Mouse (Mus musculus) embryonic facial prominence, embryonic 15.5 days (tissue): ENCODE data around the gene Ttc7. TPM values are rescaled to one million over a fixed set of nuclear protein-coding genes. Genes with fewer than 3 reads are reported as not detected.

ENCODE experiments used
- ATAC-seq: fragments of 200-750 bp; cut with Nextera tagmentation; 2 replicates; pipeline ENCODE4 v1.8.0; 2017; ENCODE audit warnings: low read depth, moderate TSS enrichment; ENCODE audit not compliant: insufficient number of reproducible peaks, low FRiP score, low TSS enrichment
- H3K27ac ChIP-seq: fragments of 300-500 bp; sonication (generic); replicated peaks from 2 replicates; pipeline ENCODE4 v1.5.1; 2015; ENCODE audit warnings: mild to moderate bottlenecking, inconsistent platforms
- H3K27me3 ChIP-seq: fragments of 300-500 bp; sonication (generic); 2 replicates; pipeline ENCODE4 v1.6.1; 2015; ENCODE audit warnings: inconsistent platforms
- H3K36me3 ChIP-seq: fragments of 300-500 bp; sonication (generic); 2 replicates; pipeline ENCODE4 v1.6.1; 2015; ENCODE audit warnings: mild to moderate bottlenecking, inconsistent platforms
- H3K4me1 ChIP-seq: fragments of 300-500 bp; sonication (generic); 2 replicates; pipeline ENCODE4 v1.6.1; 2015; ENCODE audit warnings: inconsistent platforms
- H3K4me2 ChIP-seq: fragments of 300-500 bp; sonication (generic); replicated peaks from 2 replicates; pipeline ENCODE4 v1.6.1; 2015; ENCODE audit warnings: mild to moderate bottlenecking, inconsistent platforms
- H3K4me3 ChIP-seq: fragments of 300-500 bp; sonication (generic); replicated peaks from 2 replicates; pipeline ENCODE4 v1.5.1; 2015; ENCODE audit warnings: mild to moderate bottlenecking, inconsistent platforms
- H3K9ac ChIP-seq: fragments of 300-500 bp; sonication (generic); 2 replicates; pipeline ENCODE4 v1.6.1; 2015; ENCODE audit warnings: inconsistent platforms
- H3K9me3 ChIP-seq: fragments of 300-500 bp; sonication (generic); replicated peaks from 2 replicates; pipeline ENCODE4 v1.6.1; 2016; ENCODE audit warnings: inconsistent platforms
- WGBS: fragments of 180-500 bp; shearing (Covaris S2); methylation state at CpG from one replicate; pipeline ENCODE4 v1.1.7; 2015; 5-methylcytosine and 5-hydroxymethylcytosine counted together
- polyA plus RNA-seq: library from polyadenylated mRNA; unstranded; fragments of >200 nt; fragmentation: Nextera tagmentation; extraction: Ambion mirVana; gene quantifications from 2 replicates; pipeline ENCODE4 v1.2.1, GENCODE M21; 2015

The Ttc7 gene
- polyA plus RNA-seq, 1 experiment from 2014 or later: 17.3 TPM

- Histone ChIP-seq H3K4me3 (no peak overlapping the region), H3K27me3 (no peaks in the 10 kb centered on the region), H3K4me1 (peaks cover 67% of the 10 kb centered on the region), H3K27ac (0 out of 2 replicates have a peak overlapping the region, but pooled peaks have one; percentile 23), H3K4me2 (no peak overlapping the region), H3K36me3 (no peaks in the 10 kb centered on the region), H3K9me3 (no peaks in the 10 kb centered on the region), H3K9ac (no peak overlapping the region)
- 58% methylated on average over 18 of the region's 18 CpGs for WGBS
- ATAC-seq: peak; percentile 40; the same call in 1 of the 2 replicates
Observed at GRCm38 (mm10) chr17:87369270-87369759, 86.6 kb downstream of the Ttc7 start.

- Histone ChIP-seq H3K27me3 (no peaks in the 10 kb centered on the region), H3K9ac (no peak overlapping the region), H3K4me3 (no peak overlapping the region), H3K4me1 (peaks cover 70% of the 10 kb centered on the region), H3K27ac (peak overlapping the region; percentile 51), H3K9me3 (no peaks in the 10 kb centered on the region), H3K4me2 (no peak overlapping the region), H3K36me3 (no peaks in the 10 kb centered on the region)
- 51% methylated on average over 7 of the region's 7 CpGs for WGBS
- ATAC-seq: no peak
Observed at GRCm38 (mm10) chr17:87372189-87372588, 89.5 kb downstream of the Ttc7 start.

- H3K4me1 ChIP-seq: peaks cover 70% of the 10 kb centered on the region
- no peak overlapping the region for H3K9ac ChIP-seq
- no peak for ATAC-seq
- 91% methylated on average over 9 of the region's 9 CpGs for WGBS
- H3K36me3 ChIP-seq: no peaks in the 10 kb centered on the region
- H3K27ac ChIP-seq: no peak overlapping the region
- H3K4me2 ChIP-seq: no peak overlapping the region
- no peaks in the 10 kb centered on the region for H3K9me3 ChIP-seq
- H3K27me3 ChIP-seq: no peaks in the 10 kb centered on the region
- no peak overlapping the region for H3K4me3 ChIP-seq
Observed at GRCm38 (mm10) chr17:87373327-87373726, 90.6 kb downstream of the Ttc7 start.

- Histone ChIP-seq H3K9me3 (no peaks in the 10 kb centered on the region), H3K27ac (peak overlapping the region; percentile 81), H3K4me3 (no peak overlapping the region), H3K27me3 (no peaks in the 10 kb centered on the region), H3K4me2 (no peak overlapping the region), H3K4me1 (peaks cover 69% of the 10 kb centered on the region), H3K9ac (no peak overlapping the region), H3K36me3 (no peaks in the 10 kb centered on the region)
- WGBS: 13% methylated on average over 10 of the region's 10 CpGs
- ATAC-seq: 0 out of 2 replicates have a peak, but pooled peaks have one; percentile 13
Observed at GRCm38 (mm10) chr17:87375941-87376511, 93.3 kb downstream of the Ttc7 start.

- Histone ChIP-seq H3K27me3 (no peaks in the 10 kb centered on the region), H3K9me3 (no peaks in the 10 kb centered on the region), H3K4me2 (no peak overlapping the region), H3K9ac (no peak overlapping the region; the same call in 1 of the 2 replicates), H3K36me3 (no peaks in the 10 kb centered on the region), H3K27ac (peak overlapping the region; percentile 81), H3K4me3 (no peak overlapping the region), H3K4me1 (peaks cover 62% of the 10 kb centered on the region)
- ATAC-seq: 0 out of 2 replicates have a peak, but pooled peaks have one; percentile 26
- WGBS: 67% methylated on average over 6 of the region's 6 CpGs
Observed at GRCm38 (mm10) chr17:87376831-87377471, 94.3 kb downstream of the Ttc7 start.

GRCm38 (mm10) chr17:87377536-87377935 lies 94.8 kb downstream of the Ttc7 start:
- Histone ChIP-seq H3K4me1 (peaks cover 56% of the 10 kb centered on the region), H3K4me3 (no peak overlapping the region), H3K27ac (peak overlapping the region; percentile 81), H3K36me3 (no peaks in the 10 kb centered on the region), H3K9ac (no peak overlapping the region), H3K27me3 (no peaks in the 10 kb centered on the region), H3K9me3 (no peaks in the 10 kb centered on the region), H3K4me2 (no peak overlapping the region)
- ATAC-seq: no peak
- 50% methylated on average over 6 of the region's 6 CpGs for WGBS

GRCm38 (mm10) chr17:87378354-87379159 lies 95.9 kb downstream of the Ttc7 start:
- Histone ChIP-seq H3K9me3 (no peaks in the 10 kb centered on the region), H3K36me3 (no peaks in the 10 kb centered on the region), H3K9ac (no peak overlapping the region), H3K4me2 (no peak overlapping the region), H3K4me3 (no peak overlapping the region), H3K27me3 (no peaks in the 10 kb centered on the region), H3K27ac (peak overlapping the region; percentile 81), H3K4me1 (peaks cover 53% of the 10 kb centered on the region)
- WGBS: 63% methylated on average over 16 of the region's 16 CpGs
- no peak for ATAC-seq

- peaks cover 53% of the 10 kb centered on the region for H3K4me1 ChIP-seq
- no peak for ATAC-seq
- WGBS: 77% methylated on average over 11 of the region's 11 CpGs
Observed at GRCm38 (mm10) chr17:87379160-87379624, 96.5 kb downstream of the Ttc7 start.

GRCm38 (mm10) chr17:87379821-87380220 lies 97.1 kb downstream of the Ttc7 start:
- WGBS: 35% methylated on average over 10 of the region's 10 CpGs
- Histone ChIP-seq H3K4me3 (no peak overlapping the region), H3K4me1 (peaks cover 53% of the 10 kb centered on the region), H3K27me3 (no peaks in the 10 kb centered on the region), H3K9me3 (no peaks in the 10 kb centered on the region), H3K4me2 (no peak overlapping the region), H3K36me3 (no peaks in the 10 kb centered on the region), H3K9ac (no peak overlapping the region), H3K27ac (peak overlapping the region; percentile 39; the same call in 1 of the 2 replicates)
- no peak for ATAC-seq

More at GRCm38 (mm10) chr17:87379160-87379624, 96.5 kb downstream of the Ttc7 start:
- H3K9ac ChIP-seq: no peak overlapping the region
- H3K4me3 ChIP-seq: no peak overlapping the region
- H3K9me3 ChIP-seq: no peaks in the 10 kb centered on the region
- H3K4me2 ChIP-seq: no peak overlapping the region
- H3K27ac ChIP-seq: 0 out of 2 replicates have a peak overlapping the region, but pooled peaks have one; percentile 55
- H3K27me3 ChIP-seq: no peaks in the 10 kb centered on the region
- no peaks in the 10 kb centered on the region for H3K36me3 ChIP-seq

GRCm38 (mm10) chr17:87380681-87381080 lies 98.0 kb downstream of the Ttc7 start:
- Histone ChIP-seq H3K27me3 (no peaks in the 10 kb centered on the region), H3K36me3 (no peaks in the 10 kb centered on the region), H3K4me3 (no peak overlapping the region), H3K4me2 (no peak overlapping the region), H3K9ac (no peak overlapping the region), H3K27ac (no peak overlapping the region), H3K9me3 (no peaks in the 10 kb centered on the region), H3K4me1 (peaks cover 49% of the 10 kb centered on the region)
- no peak for ATAC-seq
- whole genome bisulfite sequencing: 89% methylated on average over 9 of the region's 9 CpGs

- 80% methylated on average over 3 of the region's 3 CpGs for WGBS
Observed at GRCm38 (mm10) chr17:87385835-87386234, 103.1 kb downstream of the Ttc7 start.

More at GRCm38 (mm10) chr17:87385835-87386234, 103.1 kb downstream of the Ttc7 start:
- Histone ChIP-seq H3K36me3 (no peaks in the 10 kb centered on the region), H3K27me3 (no peaks in the 10 kb centered on the region), H3K27ac (no peak overlapping the region), H3K4me3 (no peak overlapping the region), H3K9me3 (no peaks in the 10 kb centered on the region), H3K4me2 (no peak overlapping the region), H3K4me1 (peaks cover 5% of the 10 kb centered on the region; the same call in 1 of the 2 replicates), H3K9ac (no peak overlapping the region)
- ATAC-seq: no peak
